Mouse (Mus musculus): ENCODE data around the gene Cox4i1.

DNA sequence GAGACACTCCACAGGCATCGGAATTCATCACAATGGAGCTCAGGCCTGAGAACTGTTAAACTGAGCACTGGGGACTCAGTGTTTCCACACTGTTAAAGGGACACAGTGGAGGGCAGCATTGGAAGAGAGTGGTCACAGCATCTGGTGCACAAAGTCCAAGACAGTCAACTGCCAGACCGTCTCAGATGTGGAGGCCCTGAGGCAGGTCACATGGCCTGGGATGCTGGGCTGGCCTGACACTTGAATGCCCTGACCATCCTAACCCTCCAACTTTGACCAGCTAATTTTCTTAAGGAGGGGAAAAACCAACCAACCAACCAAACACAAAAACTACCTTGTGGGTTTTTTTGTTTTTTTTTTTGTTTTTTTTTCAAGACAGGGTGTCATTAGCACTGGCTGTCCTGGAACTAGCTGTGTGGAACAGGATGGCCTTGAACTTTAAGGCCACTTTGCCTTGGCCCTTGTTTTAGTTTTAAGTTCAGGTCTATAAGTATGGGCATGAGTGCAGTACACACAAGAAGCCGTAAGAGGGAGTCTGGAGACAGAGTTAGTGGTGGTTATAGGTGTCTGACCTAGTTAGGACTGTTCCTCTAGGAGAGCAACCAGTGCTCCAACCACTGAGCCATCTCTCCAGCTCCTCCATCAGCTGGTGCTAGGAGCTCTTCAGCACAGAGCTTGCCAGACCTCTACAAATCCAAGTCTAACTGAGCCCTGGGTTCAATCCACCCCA, 2.1 kb upstream of the Cox4i1 start:
- no peak for TF ChIP-seq CTCF (IDR thresholded peaks at IDR 0.05; ENCODE audit: borderline replicate concordance, insufficient read depth, low read depth, low read length)
- TF ChIP-seq POLR2A (IDR thresholded peaks at IDR 0.05; ENCODE audit: borderline replicate concordance, insufficient read depth, low read length) = no peak
